Mouse (Mus musculus) kidney, postnatal 36 days (tissue): ENCODE results near the gene Mov10.
"Not testable (repeated sequence)": the region's sequence is repeated elsewhere in the genome, so short reads cannot be mapped to it uniquely, and the experiment has no call there.

Source experiments
- DNase-seq, 2 experiments: peaks; one replicate each; pipeline ENCODE4 v3.0.0; 2021 to 2022; ENCODE audit warnings: mixed read lengths in 2 of 2

Gene Mov10

GRCm38 (mm10) chr3:104780561-104781420, 37.6 kb downstream of the Mov10 start, which contains the start of gene Ppm1j:
Ppm1j (plus strand) TSS chr3:104781056.
- peak; percentile 85 to 92 for DNase-seq

- peak; percentile 28 to 76 for DNase-seq
Observed at GRCm38 (mm10) chr3:104779949-104780348, 38.4 kb downstream of the Mov10 start.

- peak in 1 of 2 experiments; percentile 53 for DNase-seq
Observed at GRCm38 (mm10) chr3:104777342-104777741, 41.0 kb downstream of the Mov10 start.

- DNase-seq, result no peak
Observed at GRCm38 (mm10) chr3:104773301-104773700, 45.1 kb downstream of the Mov10 start.

GRCm38 (mm10) chr3:104771460-104771859, 46.9 kb downstream of the Mov10 start:
- DNase-seq, result no peak

GRCm38 (mm10) chr3:104770918-104771317, 47.4 kb downstream of the Mov10 start:
- no peak for DNase-seq

GRCm38 (mm10) chr3:104770035-104770434, 48.3 kb downstream of the Mov10 start:
- peak; percentile 36 to 80 for DNase-seq

- no peak for DNase-seq
Observed at GRCm38 (mm10) chr3:104769135-104769534, 49.2 kb downstream of the Mov10 start.

GRCm38 (mm10) chr3:104767716-104768115, 50.6 kb downstream of the Mov10 start:
- DNase-seq, result no peak

GRCm38 (mm10) chr3:104767141-104767540, 51.2 kb downstream of the Mov10 start:
- DNase-seq, result no peak

- peak; percentile 18 to 60 for DNase-seq
Observed at GRCm38 (mm10) chr3:104765021-104765420, 53.3 kb downstream of the Mov10 start.

- DNase-seq, result not testable (repeated sequence)
Observed at GRCm38 (mm10) chr3:104762103-104762863, 56.1 kb downstream of the Mov10 start.

GRCm38 (mm10) chr3:104758869-104759268, 59.5 kb downstream of the Mov10 start:
- DNase-seq, result no peak

- DNase-seq, result peak; percentile 36 to 81
Observed at GRCm38 (mm10) chr3:104758406-104758805, 60.0 kb downstream of the Mov10 start.

GRCm38 (mm10) chr3:104752845-104753244, 65.5 kb downstream of the Mov10 start:
- peak in 1 of 2 experiments; percentile 59 for DNase-seq
